Mouse (Mus musculus) spleen, adult 2 months (tissue): Measurements from ENCODE around the gene Mmp9.

Experiments
- CTCF ChIP-seq: fragments of 200-500 bp; IDR thresholded peaks from 2 replicates; pipeline ENCODE4 v1.5.1; 2011; ENCODE audit warnings: mild to moderate bottlenecking, inconsistent platforms; ENCODE audit not compliant: insufficient read depth, insufficient read length, insufficient replicate concordance; ENCODE audit errors: extremely low read depth
- POLR2A ChIP-seq: fragments of 200-500 bp; IDR thresholded peaks from 2 replicates; pipeline ENCODE4 v1.6.1; 2011; ENCODE audit warnings: low read depth, low read length, inconsistent platforms

DNA sequence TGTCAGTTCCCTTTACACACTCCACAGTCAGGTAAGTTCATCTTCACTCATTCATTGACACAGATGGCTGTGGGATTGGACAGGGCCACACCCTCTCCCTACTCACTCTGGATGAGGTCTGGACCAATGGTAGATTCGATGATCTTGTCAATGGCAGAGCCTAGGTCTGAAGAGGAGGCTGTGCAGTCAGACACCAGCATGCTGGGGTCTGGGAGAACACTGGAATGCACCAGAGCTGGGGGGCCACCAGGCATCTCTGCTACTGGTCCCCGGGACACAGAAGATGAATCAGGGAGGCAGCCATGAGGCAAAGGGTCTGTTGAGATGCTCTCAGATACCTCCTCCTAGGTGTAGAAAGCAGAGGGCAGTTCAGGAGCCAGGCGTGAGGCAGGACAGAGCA, 31.5 kb upstream of the Mmp9 start:
- TF ChIP-seq CTCF: no peak
- TF ChIP-seq POLR2A: no peak
